Comparison of ENCODE assay signal across 10 mouse cellular contexts in genomic region chr15:98181856-98182570, GRCm38 (mm10). TPM values are rescaled to one million over a fixed set of nuclear protein-coding genes. Genes with fewer than 3 reads are reported as not detected.
DNase-seq lines count a peak whose midpoint lies in the region; ATAC-seq and TF ChIP-seq lines count a peak whose summit lies in the region.
"Had no signal": no experiment of that assay in that cellular context is flagged by ENCODE, and none has a peak within 500 bp of the region (broad histone marks: within the 10 kb centered on the region; RNA-seq: fewer than 3 reads in every experiment).

No protein-coding gene starts in this region.

- no peak overlapping the region for H3K9ac ChIP-seq in hindbrain, embryonic 15.5 days
- no peak overlapping the region for H3K9ac ChIP-seq in hindbrain, embryonic 13.5 days
- H3K9ac ChIP-seq in stomach, embryonic 15.5 days = no peak overlapping the region
- no peak overlapping the region for H3K9ac ChIP-seq in stomach, postnatal 0 days (ENCODE audit: low read length)
- H3K9ac ChIP-seq in heart, postnatal 0 days (replicated peaks; ENCODE audit: low read depth, low read length) = no peak overlapping the region

- no peak overlapping the region for H3K4me3 ChIP-seq in hindbrain, embryonic 15.5 days
- no peak overlapping the region for H3K4me3 ChIP-seq in hindbrain, embryonic 13.5 days
- no peak overlapping the region for H3K4me3 ChIP-seq in stomach, embryonic 15.5 days (replicated peaks)
- no peak overlapping the region for H3K4me3 ChIP-seq in stomach, postnatal 0 days (ENCODE audit: low read depth, low read length)
- no peak overlapping the region for H3K4me3 ChIP-seq in heart, postnatal 0 days (ENCODE audit: low read depth, low read length)

- H3K36me3 ChIP-seq in hindbrain, embryonic 15.5 days = no peaks in the 10 kb centered on the region
- H3K36me3 ChIP-seq in hindbrain, embryonic 13.5 days = no peaks in the 10 kb centered on the region
- no peaks in the 10 kb centered on the region for H3K36me3 ChIP-seq in stomach, embryonic 15.5 days
- no peaks in the 10 kb centered on the region for H3K36me3 ChIP-seq in stomach, postnatal 0 days (ENCODE audit: control insufficient read depth, insufficient read depth, low read length)
- H3K36me3 ChIP-seq in heart, postnatal 0 days (replicated peaks; ENCODE audit: control insufficient read depth, insufficient read depth, low read length) = no peaks in the 10 kb centered on the region

- H3K27me3 ChIP-seq in hindbrain, embryonic 15.5 days = no peaks in the 10 kb centered on the region
- H3K27me3 ChIP-seq in hindbrain, embryonic 13.5 days = 0 out of 2 replicates have a peak, but pooled peaks cover 3% of the 10 kb centered on the region
- no peaks in the 10 kb centered on the region for H3K27me3 ChIP-seq in stomach, embryonic 15.5 days (replicated peaks)
- no peaks in the 10 kb centered on the region for H3K27me3 ChIP-seq in stomach, postnatal 0 days (ENCODE audit: control insufficient read depth, insufficient read depth, low read length)
- no peaks in the 10 kb centered on the region for H3K27me3 ChIP-seq in heart, postnatal 0 days (ENCODE audit: control insufficient read depth, insufficient read depth, low read length)

- no peak for TF ChIP-seq CTCF in stomach, postnatal 0 days (IDR thresholded peaks at IDR 0.05; ENCODE audit: low read depth)
- TF ChIP-seq CTCF in heart, postnatal 0 days (IDR thresholded peaks at IDR 0.05; ENCODE audit: low read depth) = no peak

- no peak overlapping the region for H3K27ac ChIP-seq in hindbrain, embryonic 15.5 days (replicated peaks)
- no peak overlapping the region for H3K27ac ChIP-seq in hindbrain, embryonic 13.5 days
- no peak overlapping the region for H3K27ac ChIP-seq in stomach, embryonic 15.5 days
- no peak overlapping the region for H3K27ac ChIP-seq in stomach, postnatal 0 days (replicated peaks)
- peak overlapping the region; percentile 92 for H3K27ac ChIP-seq in heart, postnatal 0 days (ENCODE audit: low read depth)

- H3K9me3 ChIP-seq in hindbrain, embryonic 15.5 days = no peaks in the 10 kb centered on the region
- H3K9me3 ChIP-seq in hindbrain, embryonic 13.5 days = no peaks in the 10 kb centered on the region
- no peaks in the 10 kb centered on the region for H3K9me3 ChIP-seq in stomach, embryonic 15.5 days
- no peaks in the 10 kb centered on the region for H3K9me3 ChIP-seq in stomach, postnatal 0 days (ENCODE audit: control insufficient read depth, low read length)
- no peaks in the 10 kb centered on the region for H3K9me3 ChIP-seq in heart, postnatal 0 days (replicated peaks; ENCODE audit: control insufficient read depth, low read length)

- ATAC-seq in hindbrain, embryonic 15.5 days (ENCODE audit: low FRiP score, low read depth) = no peak
- no peak for ATAC-seq in hindbrain, embryonic 13.5 days (ENCODE audit: low FRiP score)
- ATAC-seq in stomach, embryonic 15.5 days (ENCODE audit: insufficient read depth, low FRiP score, low read depth) = no peak
- ATAC-seq in stomach, postnatal 0 days (ENCODE audit: low FRiP score, low TSS enrichment) = no peak
- ATAC-seq in heart, postnatal 0 days (ENCODE audit: insufficient read depth, low read depth) = no peak

- DNase-seq in stomach, postnatal 0 days (ENCODE audit: low spot score) = no peak
- no peak for DNase-seq in heart, postnatal 0 days (ENCODE audit: low spot score)
- no peak for DNase-seq in testis, postnatal 10 days (ENCODE audit: low spot score)
- no peak for DNase-seq in adipocyte (ENCODE audit: low spot score)

- peak overlapping the region; percentile 64 for H3K4me2 ChIP-seq in hindbrain, embryonic 15.5 days
- H3K4me2 ChIP-seq in hindbrain, embryonic 13.5 days = no peak overlapping the region
- H3K4me2 ChIP-seq in stomach, embryonic 15.5 days = peak overlapping the region; percentile 70
- H3K4me2 ChIP-seq in stomach, postnatal 0 days (replicated peaks; ENCODE audit: low read depth) = no peak overlapping the region
- H3K4me2 ChIP-seq in heart, postnatal 0 days (ENCODE audit: low read depth, low read length) = peak overlapping the region; percentile 12; the same call in 1 of the 2 replicates

- H3K4me1 ChIP-seq in hindbrain, embryonic 15.5 days (replicated peaks) = peaks cover 6% of the 10 kb centered on the region; the same call in 1 of the 2 replicates
- peaks cover 9% of the 10 kb centered on the region for H3K4me1 ChIP-seq in hindbrain, embryonic 13.5 days (replicated peaks)
- H3K4me1 ChIP-seq in stomach, embryonic 15.5 days = 0 out of 2 replicates have a peak, but pooled peaks cover 5% of the 10 kb centered on the region
- no peaks in the 10 kb centered on the region for H3K4me1 ChIP-seq in stomach, postnatal 0 days (replicated peaks; ENCODE audit: control insufficient read depth, insufficient read depth)
- H3K4me1 ChIP-seq in heart, postnatal 0 days (ENCODE audit: control insufficient read depth, insufficient read depth) = 0 out of 2 replicates have a peak, but pooled peaks cover 8% of the 10 kb centered on the region

- no peak for TF ChIP-seq EP300 in stomach, postnatal 0 days (optimal IDR thresholded peaks at IDR 0.05)
- no peak for TF ChIP-seq EP300 in heart, postnatal 0 days (IDR thresholded peaks at IDR 0.05; ENCODE audit: low read depth)

- 75% methylated on average over 12 of the region's 12 CpGs for WGBS in hindbrain, embryonic 15.5 days
- WGBS in hindbrain, embryonic 13.5 days = 69% methylated on average over 12 of the region's 12 CpGs
- WGBS in stomach, embryonic 15.5 days = 61% methylated on average over 12 of the region's 12 CpGs
- WGBS in stomach, postnatal 0 days = 66% methylated on average over 12 of the region's 12 CpGs
- 56% methylated on average over 12 of the region's 12 CpGs for WGBS in heart, postnatal 0 days

RNA-seq across cellular contexts. Expression of gene Olfr288, which starts 13.3 kb away (rescaled TPM):
- polyA plus RNA-seq in hindbrain, embryonic 15.5 days (2015; fragmentation: Nextera tagmentation; extraction: Ambion mirVana) = not detected in 2 replicates
- polyA plus RNA-seq in hindbrain, embryonic 13.5 days (2015; fragmentation: Nextera tagmentation; extraction: Ambion mirVana) = not detected in 2 replicates
- not detected in 2 replicates for polyA plus RNA-seq in stomach, embryonic 15.5 days (2015; fragmentation: Nextera tagmentation; extraction: Ambion mirVana)
- not detected in 2 replicates for polyA plus RNA-seq in stomach, postnatal 0 days (2015; fragmentation: Nextera tagmentation; extraction: Ambion mirVana)
- total RNA-seq in heart, postnatal 0 days (2014; rRNA removed; ENCODE audit: low replicate concordance) = not detected in 2 replicates
- not detected in 2 replicates for polyA plus RNA-seq in heart, postnatal 0 days (2015; fragmentation: Nextera tagmentation; extraction: Ambion mirVana)
- total RNA-seq: megakaryocyte-erythroid progenitor cell, adult 5-6 weeks had no signal
- polyA plus RNA-seq: inflammation-experienced regulatory T-cells, adult 6 months; limb, embryonic 11.5 days had no signal

RNA-seq across cellular contexts. Expression of gene Ccdc184, which starts 15.1 kb away (rescaled TPM):
- 103 and 113 TPM in 2 replicates for polyA plus RNA-seq in hindbrain, embryonic 15.5 days (2015; fragmentation: Nextera tagmentation; extraction: Ambion mirVana)
- 55.6 and 59.6 TPM in 2 replicates for polyA plus RNA-seq in hindbrain, embryonic 13.5 days (2015; fragmentation: Nextera tagmentation; extraction: Ambion mirVana)
- polyA plus RNA-seq in stomach, embryonic 15.5 days (2015; fragmentation: Nextera tagmentation; extraction: Ambion mirVana) = 1.6 and 2.0 TPM in 2 replicates
- 0.92 and 0.95 TPM in 2 replicates for polyA plus RNA-seq in stomach, postnatal 0 days (2015; fragmentation: Nextera tagmentation; extraction: Ambion mirVana)
- total RNA-seq in heart, postnatal 0 days (2014; rRNA removed; ENCODE audit: low replicate concordance) = 0.92 and 1.9 TPM in 2 replicates
- 0.63 and 0.89 TPM in 2 replicates for polyA plus RNA-seq in heart, postnatal 0 days (2015; fragmentation: Nextera tagmentation; extraction: Ambion mirVana)
- total RNA-seq: megakaryocyte-erythroid progenitor cell, adult 5-6 weeks had no signal

RNA-seq across cellular contexts. Expression of gene Asb8, which starts 16.6 kb away (rescaled TPM):
- 58.4 and 60.7 TPM in 2 replicates for polyA plus RNA-seq in hindbrain, embryonic 15.5 days (2015; fragmentation: Nextera tagmentation; extraction: Ambion mirVana)
- polyA plus RNA-seq in hindbrain, embryonic 13.5 days (2015; fragmentation: Nextera tagmentation; extraction: Ambion mirVana) = 52.9 and 59.4 TPM in 2 replicates
- polyA plus RNA-seq in stomach, embryonic 15.5 days (2015; fragmentation: Nextera tagmentation; extraction: Ambion mirVana) = 42.8 and 43.7 TPM in 2 replicates
- 31.3 and 31.9 TPM in 2 replicates for polyA plus RNA-seq in stomach, postnatal 0 days (2015; fragmentation: Nextera tagmentation; extraction: Ambion mirVana)
- 99.6 and 158 TPM in 2 replicates for total RNA-seq in heart, postnatal 0 days (2014; rRNA removed; ENCODE audit: low replicate concordance)
- 95.6 and 111 TPM in 2 replicates for polyA plus RNA-seq in heart, postnatal 0 days (2015; fragmentation: Nextera tagmentation; extraction: Ambion mirVana)

RNA-seq across cellular contexts. Expression of gene Gm44579, which starts 38.8 kb away (rescaled TPM):
- not detected in 2 replicates for polyA plus RNA-seq in hindbrain, embryonic 15.5 days (2015; fragmentation: Nextera tagmentation; extraction: Ambion mirVana)
- polyA plus RNA-seq in hindbrain, embryonic 13.5 days (2015; fragmentation: Nextera tagmentation; extraction: Ambion mirVana) = not detected in 2 replicates
- polyA plus RNA-seq in stomach, embryonic 15.5 days (2015; fragmentation: Nextera tagmentation; extraction: Ambion mirVana) = not detected in 2 replicates
- not detected in 2 replicates for polyA plus RNA-seq in stomach, postnatal 0 days (2015; fragmentation: Nextera tagmentation; extraction: Ambion mirVana)
- not detected in 2 replicates for total RNA-seq in heart, postnatal 0 days (2014; rRNA removed; ENCODE audit: low replicate concordance)
- polyA plus RNA-seq in heart, postnatal 0 days (2015; fragmentation: Nextera tagmentation; extraction: Ambion mirVana) = not detected in 2 replicates
- total RNA-seq: megakaryocyte-erythroid progenitor cell, adult 5-6 weeks had no signal
- polyA plus RNA-seq: inflammation-experienced regulatory T-cells, adult 6 months; limb, embryonic 11.5 days had no signal

RNA-seq across cellular contexts. Expression of gene Olfr287, which starts 38.8 kb away (rescaled TPM):
- polyA plus RNA-seq in hindbrain, embryonic 15.5 days (2015; fragmentation: Nextera tagmentation; extraction: Ambion mirVana) = 0.12 and 0.21 TPM in 2 replicates
- polyA plus RNA-seq in hindbrain, embryonic 13.5 days (2015; fragmentation: Nextera tagmentation; extraction: Ambion mirVana) = not detected in 2 replicates
- not detected in 2 replicates for polyA plus RNA-seq in stomach, embryonic 15.5 days (2015; fragmentation: Nextera tagmentation; extraction: Ambion mirVana)
- not detected in 2 replicates for polyA plus RNA-seq in stomach, postnatal 0 days (2015; fragmentation: Nextera tagmentation; extraction: Ambion mirVana)
- not detected in 2 replicates for total RNA-seq in heart, postnatal 0 days (2014; rRNA removed; ENCODE audit: low replicate concordance)
- polyA plus RNA-seq in heart, postnatal 0 days (2015; fragmentation: Nextera tagmentation; extraction: Ambion mirVana) = not detected in 2 replicates
- total RNA-seq: megakaryocyte-erythroid progenitor cell, adult 5-6 weeks had no signal
- polyA plus RNA-seq: inflammation-experienced regulatory T-cells, adult 6 months; limb, embryonic 11.5 days had no signal

Comparison
In these comparisons a context has a peak if more than half of its experiments do, and no peak if none do; other contexts are left out.
1. H3K4me2 ChIP-seq: peak in hindbrain, embryonic 15.5 days (single experiment), stomach, embryonic 15.5 days (single experiment) and heart, postnatal 0 days (single experiment); none in hindbrain, embryonic 13.5 days (single experiment) and stomach, postnatal 0 days (single experiment).
2. RNA of gene Ccdc184, which starts 15.1 kb away (polyA plus RNA-seq): 103 to 113 TPM in hindbrain, embryonic 15.5 days and 55.6 to 59.6 TPM in hindbrain, embryonic 13.5 days; 1.6 to 2.0 TPM in stomach, embryonic 15.5 days, 0.92 to 0.95 TPM in stomach, postnatal 0 days and 0.63 to 0.89 TPM in heart, postnatal 0 days; every median in the first group is over 10 times any median in the second.